Mouse (Mus musculus) heart, embryonic 11.5 days (tissue): Measurements from ENCODE around the gene Rbm48. TPM values are rescaled to one million over a fixed set of nuclear protein-coding genes. Genes with fewer than 3 reads are reported as not detected.
"Not testable (repeated sequence)": the region's sequence is repeated elsewhere in the genome, so short reads cannot be mapped to it uniquely, and the experiment has no call there.

ENCODE experiments used
- ATAC-seq: fragments of 200-750 bp; cut with Nextera tagmentation; replicated peaks from 2 replicates; pipeline ENCODE4 v1.8.0; 2017; ENCODE audit warnings: moderate library complexity; ENCODE audit not compliant: insufficient number of reproducible peaks, low FRiP score, low TSS enrichment
- H3K27ac ChIP-seq: fragments of 300-500 bp; sonication (generic); 2 replicates; pipeline ENCODE4 v1.5.1; 2014; ENCODE audit warnings: mild to moderate bottlenecking, low read depth, low read length
- H3K27me3 ChIP-seq: fragments of 300-500 bp; sonication (generic); 2 replicates; pipeline ENCODE4 v1.6.1; 2014; ENCODE audit warnings: mild to moderate bottlenecking, low read length, mixed read lengths; ENCODE audit not compliant: control insufficient read depth, insufficient read depth
- H3K36me3 ChIP-seq: fragments of 300-500 bp; sonication (generic); 2 replicates; pipeline ENCODE4 v1.6.1; 2014; ENCODE audit warnings: mild to moderate bottlenecking, low read length, moderate library complexity, mixed read lengths; ENCODE audit not compliant: control insufficient read depth, insufficient read depth
- H3K4me1 ChIP-seq: fragments of 300-500 bp; sonication (generic); 2 replicates; pipeline ENCODE4 v1.6.1; 2014; ENCODE audit warnings: low read length; ENCODE audit not compliant: control insufficient read depth, insufficient read depth
- H3K4me2 ChIP-seq: fragments of 300-500 bp; sonication (generic); 2 replicates; pipeline ENCODE4 v1.6.1; 2014; ENCODE audit warnings: mild to moderate bottlenecking, moderate library complexity
- H3K4me3 ChIP-seq: fragments of 300-500 bp; sonication (generic); 2 replicates; pipeline ENCODE4 v1.5.1; 2014; ENCODE audit warnings: low read depth, low read length
- H3K9ac ChIP-seq: fragments of 300-500 bp; sonication (generic); 2 replicates; pipeline ENCODE4 v1.6.1; 2014; ENCODE audit warnings: mild to moderate bottlenecking, low read depth, low read length, moderate library complexity
- H3K9me3 ChIP-seq: fragments of 300-500 bp; sonication (generic); replicated peaks from 2 replicates; pipeline ENCODE4 v1.6.1; 2016; ENCODE audit warnings: low read length; ENCODE audit not compliant: control insufficient read depth
- WGBS: fragments of 180-500 bp; shearing (Covaris S2); extraction: QIAGEN DNeasy Blood & Tissue Kit; methylation state at CpG from one replicate; pipeline ENCODE4 v1.1.7; 2014; ENCODE audit not compliant: insufficient replicate concordance; 5-methylcytosine and 5-hydroxymethylcytosine counted together
- polyA plus RNA-seq: library from polyadenylated mRNA; unstranded; fragments of >200 nt; fragmentation: Nextera tagmentation; extraction: Ambion mirVana; gene quantifications from 2 replicates; pipeline ENCODE4 v1.2.1, GENCODE M21; 2014

Gene Rbm48
- polyA plus RNA-seq, 1 experiment from 2014 or later, result 10.7 TPM

- Histone ChIP-seq H3K4me3 (no peak overlapping the region), H3K4me1 (no peaks in the 10 kb centered on the region), H3K4me2 (no peak overlapping the region), H3K36me3 (peaks cover 15% of the 10 kb centered on the region), H3K9me3 (no peaks in the 10 kb centered on the region), H3K27me3 (no peaks in the 10 kb centered on the region), H3K9ac (no peak overlapping the region), H3K27ac (no peak overlapping the region)
- WGBS, result 90% methylated on average over 7 of the region's 7 CpGs
- ATAC-seq, result no peak
These were observed 24.1 kb upstream of the Rbm48 start for GRCm38 (mm10) chr5:3620486-3620885.

- H3K4me1 ChIP-seq, H3K36me3 ChIP-seq, ATAC-seq, H3K9me3 ChIP-seq, H3K27me3 ChIP-seq, H3K27ac ChIP-seq, H3K4me2 ChIP-seq, H3K4me3 ChIP-seq, H3K9ac ChIP-seq: not testable (repeated sequence)
- 85% methylated on average over 2 of the region's 2 CpGs for WGBS
These were observed 15.4 kb upstream of the Rbm48 start for GRCm38 (mm10) chr5:3611835-3612234.

GRCm38 (mm10) chr5:3609241-3609640 is 12.9 kb upstream of the Rbm48 start:
- H3K9me3 ChIP-seq, result no peaks in the 10 kb centered on the region
- no peak overlapping the region for H3K4me2 ChIP-seq
- H3K4me1 ChIP-seq, result no peaks in the 10 kb centered on the region
- no peak overlapping the region for H3K27ac ChIP-seq
- WGBS, result 92% methylated on average over 7 of the region's 7 CpGs
- no peaks in the 10 kb centered on the region for H3K27me3 ChIP-seq
- H3K4me3 ChIP-seq, result no peak overlapping the region
- no peak overlapping the region for H3K9ac ChIP-seq
- H3K36me3 ChIP-seq, result peaks cover 7% of the 10 kb centered on the region; the same call in 1 of the 2 replicates
- ATAC-seq, result no peak

- H3K27me3 ChIP-seq, result no peaks in the 10 kb centered on the region
- peaks cover 4% of the 10 kb centered on the region; the same call in 1 of the 2 replicates for H3K36me3 ChIP-seq
- H3K4me2 ChIP-seq, result no peak overlapping the region
- H3K4me1 ChIP-seq, result no peaks in the 10 kb centered on the region
- ATAC-seq, result no peak
- H3K27ac ChIP-seq, result no peak overlapping the region
- H3K9me3 ChIP-seq, result no peaks in the 10 kb centered on the region
- 91% methylated on average over 9 of the region's 9 CpGs for WGBS
- H3K4me3 ChIP-seq, result no peak overlapping the region
- no peak overlapping the region for H3K9ac ChIP-seq
These were observed 10.7 kb upstream of the Rbm48 start for GRCm38 (mm10) chr5:3607114-3607513.

GRCm38 (mm10) chr5:3600790-3601189 is 4.4 kb upstream of the Rbm48 start:
- WGBS, result 79% methylated on average over 3 of the region's 3 CpGs
- no peaks in the 10 kb centered on the region for H3K9me3 ChIP-seq
- H3K36me3 ChIP-seq, result peaks cover 4% of the 10 kb centered on the region; the same call in 1 of the 2 replicates
- H3K4me3 ChIP-seq, result no peak overlapping the region
- H3K27me3 ChIP-seq, result no peaks in the 10 kb centered on the region
- no peak overlapping the region for H3K27ac ChIP-seq
- no peaks in the 10 kb centered on the region for H3K4me1 ChIP-seq
- H3K9ac ChIP-seq, result no peak overlapping the region
- no peak overlapping the region for H3K4me2 ChIP-seq
- ATAC-seq, result no peak

- H3K36me3 ChIP-seq, result peaks cover 1% of the 10 kb centered on the region; the same call in 1 of the 2 replicates
- H3K4me1 ChIP-seq, result peaks cover 2% of the 10 kb centered on the region; the same call in 1 of the 2 replicates
- no peak overlapping the region for H3K4me2 ChIP-seq
- no peak overlapping the region for H3K4me3 ChIP-seq
- H3K9me3 ChIP-seq, result no peaks in the 10 kb centered on the region
- no peak for ATAC-seq
- no peak overlapping the region for H3K9ac ChIP-seq
- H3K27me3 ChIP-seq, result no peaks in the 10 kb centered on the region
- no peak overlapping the region for H3K27ac ChIP-seq
- WGBS, result 78% methylated on average over 1 of the region's 1 CpGs
These were observed 3.9 kb upstream of the Rbm48 start for GRCm38 (mm10) chr5:3600298-3600697.

GRCm38 (mm10) chr5:3598766-3599165 is 2.4 kb upstream of the Rbm48 start:
- no peak overlapping the region for H3K4me3 ChIP-seq
- no peak overlapping the region for H3K9ac ChIP-seq
- 82% methylated on average over 5 of the region's 5 CpGs for WGBS
- no peak for ATAC-seq
- H3K36me3 ChIP-seq, result no peaks in the 10 kb centered on the region
- H3K9me3 ChIP-seq, result no peaks in the 10 kb centered on the region
- peaks cover 8% of the 10 kb centered on the region; the same call in 1 of the 2 replicates for H3K4me1 ChIP-seq
- no peaks in the 10 kb centered on the region for H3K27me3 ChIP-seq
- H3K27ac ChIP-seq, result no peak overlapping the region
- H3K4me2 ChIP-seq, result no peak overlapping the region

- Histone ChIP-seq H3K27ac (no peak overlapping the region), H3K4me1 (peaks cover 8% of the 10 kb centered on the region; the same call in 1 of the 2 replicates), H3K9ac (no peak overlapping the region; the same call in 1 of the 2 replicates), H3K4me2 (peak overlapping the region; percentile 72), H3K36me3 (no peaks in the 10 kb centered on the region), H3K27me3 (no peaks in the 10 kb centered on the region), H3K9me3 (no peaks in the 10 kb centered on the region), H3K4me3 (peak overlapping the region; percentile 85)
- no peak for ATAC-seq
These were observed 786 bp upstream of the Rbm48 start for GRCm38 (mm10) chr5:3597171-3597570.

GRCm38 (mm10) chr5:3595693-3596398 is 539 bp downstream of the Rbm48 start, which contains the start of gene Pex1:
Pex1 (plus strand) TSS chr5:3596066.
- H3K9me3 ChIP-seq, result no peaks in the 10 kb centered on the region
- H3K4me3 ChIP-seq, result peak within 1 kb of the TSS; percentile 85
- H3K4me2 ChIP-seq, result peak within 1 kb of the TSS; percentile 72
- H3K4me1 ChIP-seq, result peaks cover 8% of the 10 kb centered on the region; the same call in 1 of the 2 replicates
- WGBS, result under 1% methylated on average over 50 of the region's 50 CpGs
- H3K27ac ChIP-seq, result 0 out of 2 replicates have a peak within 1 kb of the TSS, but pooled peaks have one; percentile 31
- ATAC-seq, result peak; percentile 95
- peak within 1 kb of the TSS; percentile 82 for H3K9ac ChIP-seq
- H3K27me3 ChIP-seq, result no peaks in the 10 kb centered on the region
- H3K36me3 ChIP-seq, result peaks cover 5% of the 10 kb centered on the region; the same call in 1 of the 2 replicates
